Mouse (Mus musculus) heart, adult 2 months (tissue): ENCODE measurements around the gene Psmb6.

Experiments
- CTCF ChIP-seq: fragments of 200-600 bp; IDR thresholded peaks from 2 replicates; pipeline ENCODE4 v1.8.1; 2022; ENCODE audit warnings: antibody characterized with exemption, mild to moderate bottlenecking, moderate library complexity
- EP300 ChIP-seq: fragments of 200-500 bp; IDR thresholded peaks from 2 replicates; pipeline ENCODE4 v1.6.1; 2011; ENCODE audit warnings: low read depth, low read length, control low read depth; ENCODE audit not compliant: insufficient read depth
- POLR2A ChIP-seq: fragments of 200-500 bp; IDR thresholded peaks from 2 replicates; pipeline ENCODE4 v1.6.1; 2011; ENCODE audit warnings: mild to moderate bottlenecking, low read depth, low read length, control low read depth; ENCODE audit not compliant: insufficient read depth

GRCm38 (mm10) chr11:70516352-70516751 is 8.8 kb upstream of the Psmb6 start:
- peak; percentile 91 for TF ChIP-seq CTCF
- no peak for TF ChIP-seq POLR2A
- TF ChIP-seq EP300: no peak
